Mouse (Mus musculus): ENCODE data around the gene 1700001O22Rik.

The 1700001O22Rik gene

GRCm38 (mm10) chr2:30803604-30804003 lies at the start of gene 1700001O22Rik:
1700001O22Rik (minus strand) TSS chr2:30803661.
- DNase-seq (ENCODE audit: low spot score in 2 of 2) = no peak

GRCm38 (mm10) chr2:30852771-30853313 lies 49.4 kb upstream of the 1700001O22Rik start:
- DNase-seq (ENCODE audit: low spot score in 2 of 2) = no peak

DNA sequence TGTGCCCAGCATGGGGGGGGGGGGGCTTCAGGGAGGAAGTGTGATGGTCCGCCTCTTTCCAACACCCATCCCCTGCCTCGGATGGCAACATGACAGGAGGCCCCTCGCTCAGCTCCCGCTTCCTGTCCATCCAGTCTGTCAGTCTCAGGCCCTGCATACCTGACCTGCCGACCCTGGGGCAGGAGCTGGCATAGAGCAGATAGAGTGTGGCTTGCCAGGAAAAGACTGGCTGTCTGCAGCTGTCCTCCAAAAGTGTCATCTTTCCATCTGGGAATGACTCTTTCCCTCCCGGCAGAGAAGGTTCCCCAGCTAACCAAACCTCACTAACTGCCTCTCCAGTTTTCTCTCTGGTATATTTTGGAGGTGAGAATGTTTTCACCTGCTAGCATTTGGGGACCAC lies 47.1 kb upstream of the 1700001O22Rik start:
- no peak for DNase-seq (ENCODE audit: low spot score in 2 of 2)

- no peak for DNase-seq (ENCODE audit: low spot score in 2 of 2)
Observed at GRCm38 (mm10) chr2:30848184-30848583, 44.7 kb upstream of the 1700001O22Rik start.

DNA sequence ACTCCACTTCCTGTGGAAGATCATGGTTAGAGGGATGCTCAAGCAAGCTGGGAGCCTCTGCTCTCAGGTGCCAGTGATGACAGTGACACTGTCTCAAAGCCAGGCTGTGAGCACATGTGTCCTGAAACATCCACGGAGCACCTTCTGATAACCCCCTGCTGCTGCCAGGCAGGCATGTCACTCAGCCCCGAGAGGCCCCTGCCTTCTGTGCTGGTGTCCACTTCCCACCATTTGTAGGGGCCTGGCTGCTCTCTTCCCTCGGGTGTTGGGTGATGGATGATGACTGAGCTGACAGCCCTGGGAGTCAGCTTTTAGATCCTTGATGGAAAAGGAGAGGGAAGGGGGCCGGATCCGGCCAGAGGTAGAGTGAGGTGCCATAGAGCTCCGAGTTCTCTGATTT lies 43.3 kb upstream of the 1700001O22Rik start:
- no peak for DNase-seq (ENCODE audit: low spot score in 2 of 2)

GRCm38 (mm10) chr2:30846236-30846635 lies 42.8 kb upstream of the 1700001O22Rik start:
- no peak for DNase-seq (ENCODE audit: low spot score in 2 of 2)

GRCm38 (mm10) chr2:30845152-30846070 lies 42.0 kb upstream of the 1700001O22Rik start:
- no peak for DNase-seq (ENCODE audit: low spot score in 2 of 2)

DNA sequence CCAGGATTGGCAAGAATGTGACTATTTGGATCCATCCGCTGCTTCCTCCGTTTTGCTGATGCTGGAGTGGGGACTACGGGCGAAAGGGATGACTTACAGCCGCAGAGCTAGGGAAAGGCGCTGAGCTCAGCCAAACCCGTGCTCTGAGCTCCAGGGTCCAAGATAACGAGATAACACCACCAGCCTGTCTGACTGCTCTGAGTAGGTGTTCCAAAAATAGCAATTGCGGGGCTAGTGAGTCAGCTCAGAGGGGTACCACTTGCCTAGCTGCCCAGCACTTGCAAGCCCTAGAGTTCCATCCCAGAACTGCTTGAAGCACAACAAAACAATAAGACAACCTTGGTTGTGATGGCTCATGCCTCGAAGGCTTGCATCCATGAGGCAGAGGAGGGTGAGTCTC lies 39.2 kb upstream of the 1700001O22Rik start:
- no peak for DNase-seq (ENCODE audit: low spot score in 2 of 2)

DNA sequence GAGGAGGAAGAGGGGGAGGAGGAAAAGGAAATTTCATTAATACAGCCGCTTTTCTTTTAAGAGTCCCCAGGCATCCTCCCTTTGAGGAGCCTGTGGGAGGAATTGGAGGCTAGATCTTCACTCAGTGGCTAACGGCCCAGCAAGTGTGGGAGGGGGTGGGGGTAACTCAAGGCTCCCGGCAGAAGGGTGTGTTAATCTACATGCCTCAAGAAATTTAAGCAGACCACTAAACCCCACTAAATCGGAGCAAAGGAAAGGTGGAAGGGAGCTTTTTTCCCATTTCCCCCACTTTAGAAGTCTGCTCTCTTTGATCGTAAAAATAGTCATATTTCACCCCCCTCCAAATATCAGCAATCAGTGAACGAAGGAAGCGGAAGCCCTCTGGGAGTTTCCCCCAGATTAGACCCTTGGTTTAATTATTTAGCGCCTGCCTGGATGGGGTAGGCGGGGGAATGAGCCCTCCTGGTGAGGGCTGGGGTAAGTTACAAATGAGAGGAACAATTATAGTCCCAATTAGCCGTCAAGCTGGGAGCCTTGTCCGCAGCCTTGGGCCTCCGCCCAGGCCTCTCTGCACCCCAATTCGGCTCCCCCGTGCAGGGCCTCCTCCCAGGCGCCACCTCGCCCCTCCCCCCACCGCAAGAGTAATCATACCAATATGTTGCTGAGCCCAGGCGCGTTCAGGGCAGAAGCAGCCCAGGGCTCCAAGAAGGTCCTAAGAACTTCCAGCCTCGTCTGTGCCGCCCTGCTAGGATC lies 33.0 kb upstream of the 1700001O22Rik start:
- DNase-seq (ENCODE audit: low spot score in 2 of 2) = peak in 1 of 2 experiments; percentile 48

- no peak for DNase-seq (ENCODE audit: low spot score in 2 of 2)
Observed at GRCm38 (mm10) chr2:30834373-30835022, 31.0 kb upstream of the 1700001O22Rik start, which contains the start of gene Prrx2. Prrx2 (plus strand) TSS chr2:30834972.

DNA sequence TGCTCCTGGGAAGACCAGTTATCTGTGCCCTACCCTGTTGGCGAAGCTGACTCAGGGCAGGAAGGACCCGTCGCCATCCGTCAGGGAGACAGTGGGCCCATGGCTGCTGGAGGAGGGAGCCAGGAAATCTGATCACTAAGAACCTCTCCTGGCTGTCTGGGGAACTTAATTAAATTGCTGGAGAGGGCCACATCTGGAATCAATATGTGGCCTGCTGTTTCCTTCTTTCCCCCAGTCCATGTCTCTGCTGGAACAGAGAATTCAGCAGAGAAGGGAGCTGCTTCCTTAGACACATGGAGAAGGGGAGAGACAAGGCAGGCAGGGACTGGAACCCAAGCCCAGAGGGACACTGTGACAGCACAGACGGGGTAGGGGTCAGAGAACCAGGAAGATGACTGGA lies 30.2 kb upstream of the 1700001O22Rik start:
- no peak for DNase-seq (ENCODE audit: low spot score in 2 of 2)

DNA sequence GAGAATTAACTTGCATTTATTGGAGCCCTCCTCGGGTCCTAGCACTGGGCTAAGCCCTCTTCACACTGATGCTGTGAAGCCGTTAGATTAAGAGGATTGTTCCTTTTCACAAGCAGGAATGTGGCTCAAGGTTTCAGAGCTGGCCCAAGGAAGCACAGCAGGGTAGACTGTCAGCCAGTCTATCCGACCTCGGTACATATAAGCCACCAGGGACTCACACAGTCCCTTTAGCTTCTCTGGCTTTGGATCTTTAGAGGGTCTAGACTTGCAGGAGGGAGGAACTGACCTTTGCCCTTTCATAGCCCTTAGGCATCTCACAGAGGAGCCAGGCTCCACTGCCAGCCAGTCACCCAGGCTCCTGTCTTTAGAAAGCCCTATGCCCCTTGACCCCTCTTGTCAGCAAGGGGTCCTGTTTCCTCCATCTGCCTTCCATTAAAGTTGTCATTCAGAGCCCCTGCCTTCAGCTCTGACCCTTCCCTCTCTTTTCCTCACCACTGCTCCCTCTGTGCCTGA lies 26.9 kb upstream of the 1700001O22Rik start, which contains the start of gene Asb6:
Gene Asb6, minus strand, starts transcription at position 51 of the 513 bp plus-strand sequence.
- DNase-seq (ENCODE audit: low spot score in 2 of 2) = no peak

DNA sequence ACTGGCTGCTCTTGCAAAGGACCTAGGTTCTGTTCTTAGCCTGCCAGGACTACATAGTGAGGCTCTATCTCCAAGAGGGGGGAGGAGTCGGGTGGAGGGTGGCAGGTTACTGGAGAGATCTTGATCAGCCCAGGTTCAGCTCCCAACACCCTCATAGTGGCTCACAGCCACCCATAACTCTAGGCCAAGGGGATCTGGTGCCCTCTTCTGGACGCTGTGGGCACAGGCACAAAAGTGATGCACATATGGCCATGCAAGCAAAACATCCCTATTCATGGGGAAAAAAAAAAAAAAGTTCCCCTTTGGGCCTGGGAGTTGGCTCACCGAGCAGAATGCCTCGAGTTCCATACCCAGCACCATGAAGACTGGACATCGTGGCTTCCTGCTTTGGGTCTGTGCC lies 25.9 kb upstream of the 1700001O22Rik start:
- DNase-seq (ENCODE audit: low spot score in 2 of 2) = no peak

DNA sequence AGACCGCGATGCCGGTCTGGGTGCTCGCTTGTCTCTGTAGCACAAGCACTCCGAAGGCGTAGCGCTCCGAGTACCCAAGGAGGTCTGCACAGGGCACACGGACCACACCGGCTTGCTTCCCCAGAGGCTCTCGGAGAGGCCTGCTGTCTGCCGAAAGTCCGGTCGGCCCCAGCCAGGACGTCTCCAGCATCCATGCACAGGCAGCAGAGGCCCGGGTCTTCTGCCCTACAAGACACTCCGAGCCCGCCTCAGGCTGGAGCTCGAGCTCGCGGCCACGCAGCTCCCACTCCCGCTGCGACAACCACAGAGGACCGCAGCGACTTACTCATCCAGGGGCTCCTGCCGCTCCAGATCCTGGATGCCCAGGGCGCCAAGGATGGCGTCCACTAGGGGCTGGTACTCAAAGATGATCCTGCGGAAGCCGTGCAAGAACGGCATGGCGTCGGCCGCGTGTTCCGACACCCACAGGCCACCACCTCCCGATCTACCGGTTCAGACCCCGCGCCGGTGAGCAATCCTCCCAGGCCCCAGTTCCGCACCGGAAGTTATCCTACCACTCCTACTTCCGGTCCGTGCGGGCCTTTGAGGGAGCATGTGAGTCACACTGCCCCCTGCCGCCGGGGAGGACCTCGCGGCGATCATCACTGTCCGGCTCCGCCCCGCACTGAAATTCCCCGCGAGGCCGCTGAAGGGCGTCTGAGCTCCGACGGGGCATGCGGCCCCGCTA lies 24.5 kb upstream of the 1700001O22Rik start:
- peak; percentile 95 to 97 for DNase-seq (ENCODE audit: low spot score in 2 of 2)

GRCm38 (mm10) chr2:30826825-30827748 lies 23.6 kb upstream of the 1700001O22Rik start:
- DNase-seq (ENCODE audit: low spot score in 2 of 2) = peak; percentile 71 to 75

DNA sequence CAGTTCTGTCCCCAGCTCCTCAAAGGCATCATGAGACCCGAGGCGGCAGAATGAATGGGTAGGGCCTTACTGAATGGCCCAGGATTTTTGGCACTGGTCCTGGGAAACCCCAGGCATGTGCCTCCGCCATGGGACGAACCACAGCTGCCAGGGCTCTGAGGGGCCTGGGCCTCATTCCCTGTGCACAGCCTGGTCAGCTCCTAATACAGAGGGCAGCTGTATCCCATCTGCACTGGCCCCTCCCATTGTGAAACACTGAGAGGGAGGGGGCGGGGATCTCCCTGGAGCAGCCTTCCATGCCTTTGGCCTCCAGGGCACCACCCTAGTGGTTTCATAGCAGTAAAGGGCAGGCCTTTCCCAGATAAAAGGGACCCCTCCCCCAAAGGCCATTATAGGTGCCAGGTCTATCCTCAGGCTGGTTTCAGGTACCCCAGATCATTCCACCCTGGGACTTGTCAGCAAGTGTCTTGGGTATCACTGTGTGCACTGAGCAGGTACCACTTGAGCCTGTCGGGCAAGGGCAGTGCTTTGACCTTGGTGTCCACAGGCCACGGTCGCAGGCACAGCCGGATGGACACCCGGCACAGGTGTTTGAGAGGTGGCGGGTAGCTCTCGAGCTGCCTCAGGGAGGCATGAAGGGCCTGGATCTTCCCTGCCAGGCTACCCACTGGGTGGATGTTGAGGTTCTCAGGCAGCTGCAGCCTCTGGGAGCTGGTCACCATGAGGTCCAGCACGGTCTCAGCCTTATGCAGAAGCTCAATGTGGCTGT lies 20.1 kb upstream of the 1700001O22Rik start:
- DNase-seq (ENCODE audit: low spot score in 2 of 2) = peak; percentile 69 to 73

DNA sequence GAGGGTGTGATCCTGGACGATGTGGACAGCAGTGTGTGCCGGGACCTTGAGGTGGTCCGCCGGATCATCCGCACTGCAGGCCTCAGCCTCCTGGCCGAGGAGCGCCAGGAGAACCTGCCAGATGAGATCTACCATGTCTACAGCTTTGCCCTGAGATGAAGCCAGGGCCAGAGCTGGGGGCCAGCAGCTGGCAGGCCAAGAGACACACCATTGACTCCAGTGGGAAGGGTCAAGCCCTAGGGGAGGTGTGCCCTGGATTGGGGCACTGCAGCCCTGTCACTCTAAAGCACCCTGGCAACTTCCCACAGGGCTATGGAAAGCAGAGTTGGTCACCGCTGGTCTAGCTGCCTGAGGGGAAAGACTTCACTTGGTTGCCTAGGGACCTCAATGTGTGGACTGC lies 19.0 kb upstream of the 1700001O22Rik start:
- DNase-seq (ENCODE audit: low spot score in 2 of 2) = no peak

DNA sequence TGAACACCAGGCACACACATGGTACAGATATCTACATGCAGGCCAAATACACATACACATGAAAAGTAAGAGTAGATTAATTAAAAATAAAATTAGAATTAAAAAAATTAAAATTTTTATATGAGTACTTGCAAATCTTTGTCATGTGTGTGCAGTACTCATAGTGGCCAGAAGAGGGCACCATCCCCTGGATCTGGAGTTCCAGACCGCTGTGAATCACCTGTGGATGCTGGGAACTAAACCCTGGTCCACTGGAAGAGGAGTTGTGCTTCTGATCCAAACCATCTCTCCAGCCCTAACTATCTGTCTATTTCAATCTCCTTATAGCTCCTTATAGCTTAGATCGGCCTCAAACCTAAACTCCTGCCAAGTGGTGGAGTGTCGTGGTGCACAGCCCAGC lies 17.6 kb upstream of the 1700001O22Rik start:
- DNase-seq (ENCODE audit: low spot score in 2 of 2) = no peak

GRCm38 (mm10) chr2:30819873-30820272 lies 16.4 kb upstream of the 1700001O22Rik start:
- no peak for DNase-seq (ENCODE audit: low spot score in 2 of 2)

Data from right cerebral cortex, postnatal 10 days (tissue).